Mouse (Mus musculus): ENCODE data around the gene Map3k9.

- no peak for TF ChIP-seq CTCF (IDR thresholded peaks at IDR 0.05; ENCODE audit: control insufficient read depth, insufficient read depth, low read length)
- no peak for TF ChIP-seq POLR2A (IDR thresholded peaks at IDR 0.05; ENCODE audit: borderline replicate concordance, control insufficient read depth, low read depth, low read length)
Observed at GRCm38 (mm10) chr12:81814742-81815141, 33.8 kb upstream of the Map3k9 start.

Measured in bone marrow, adult 2 months (tissue).